Mouse (Mus musculus): ENCODE measurements around the gene Lrrc18. TPM values are rescaled to one million over a fixed set of nuclear protein-coding genes. Genes with fewer than 3 reads are reported as not detected.

Gene Lrrc18
- total RNA-seq (2021) = under 1 TPM; 0.17 to 0.60 TPM
- long read RNA-seq, experiment 1 = 0 reads
- long read RNA-seq, experiment 2 = 0 reads

- no peak for DNase-seq
- intact Hi-C loops (cut with DNase I) = no loop called here
Measured at GRCm38 (mm10) chr14:32991082-32991481, at the start of gene Lrrc18. Gene Lrrc18 (plus strand): TSS chr14:32991382.

DNA sequence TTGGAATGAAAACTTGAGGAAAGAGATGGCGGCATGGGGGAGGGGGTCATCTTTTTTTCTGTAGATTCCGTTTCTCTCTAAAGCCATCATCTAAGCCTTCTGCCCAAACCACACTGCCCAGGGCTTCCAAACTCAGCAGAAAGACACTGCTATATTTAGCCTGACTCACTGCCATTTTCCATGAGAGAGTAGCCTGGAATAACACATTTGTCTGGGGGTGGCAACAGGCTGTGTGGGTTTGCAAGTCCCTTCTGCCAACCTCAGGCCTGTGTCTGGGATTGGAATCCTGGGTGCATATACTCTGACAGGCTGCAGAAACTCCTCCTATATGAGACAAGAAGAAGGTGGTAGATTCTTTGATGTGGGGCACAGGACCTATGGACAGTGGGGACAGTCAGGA is 43.7 kb upstream of the Lrrc18 start:
- no peak for DNase-seq
- intact Hi-C loops (cut with DNase I) = no loop called here

- DNase-seq = peak; percentile 66 to 77
- intact Hi-C loops (cut with DNase I) = loop anchor here (2.0 kb wide), 1 partner anchor 62 kb away; no protein-coding TSS in a partner anchor
Measured at GRCm38 (mm10) chr14:32950312-32951301, 40.6 kb upstream of the Lrrc18 start.

GRCm38 (mm10) chr14:32956486-32956885 is 34.7 kb upstream of the Lrrc18 start:
- intact Hi-C loops (cut with DNase I) = loop anchor here (5.0 kb wide), 1 partner anchor 139 kb away; no protein-coding TSS in a partner anchor
- peak; percentile 67 to 82 for DNase-seq

GRCm38 (mm10) chr14:32958671-32959070 is 32.5 kb upstream of the Lrrc18 start:
- intact Hi-C loops (cut with DNase I) = loop anchor here (5.0 kb wide), 1 partner anchor 141 kb away; no protein-coding TSS in a partner anchor
- DNase-seq = peak; percentile 9 to 16

DNA sequence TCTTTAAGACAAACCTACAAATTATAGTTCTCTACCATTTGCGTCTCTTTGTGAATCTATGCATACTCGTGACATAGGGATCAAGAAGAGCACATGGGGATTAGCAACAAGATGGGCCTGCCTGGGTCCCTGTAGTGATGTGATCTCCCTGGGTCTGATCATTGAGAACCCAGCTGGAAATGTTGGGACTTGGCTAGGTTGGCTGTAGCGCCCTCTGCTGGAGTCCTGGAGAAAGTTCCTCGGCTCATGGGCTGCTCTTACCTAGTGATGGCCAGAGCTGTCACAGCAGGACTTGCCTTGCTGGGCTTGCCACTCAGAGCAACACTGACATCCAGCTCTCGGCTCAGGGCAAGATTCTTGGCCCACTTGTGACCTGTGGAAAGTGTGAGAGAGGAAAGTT is 30.7 kb upstream of the Lrrc18 start:
- DNase-seq = peak; percentile 78 to 82
- intact Hi-C loops (cut with DNase I) = loop anchor here (1.0 to 5.0 kb wide), 3 partner anchors 72 to 348 kb away; no protein-coding TSS in a partner anchor

DNA sequence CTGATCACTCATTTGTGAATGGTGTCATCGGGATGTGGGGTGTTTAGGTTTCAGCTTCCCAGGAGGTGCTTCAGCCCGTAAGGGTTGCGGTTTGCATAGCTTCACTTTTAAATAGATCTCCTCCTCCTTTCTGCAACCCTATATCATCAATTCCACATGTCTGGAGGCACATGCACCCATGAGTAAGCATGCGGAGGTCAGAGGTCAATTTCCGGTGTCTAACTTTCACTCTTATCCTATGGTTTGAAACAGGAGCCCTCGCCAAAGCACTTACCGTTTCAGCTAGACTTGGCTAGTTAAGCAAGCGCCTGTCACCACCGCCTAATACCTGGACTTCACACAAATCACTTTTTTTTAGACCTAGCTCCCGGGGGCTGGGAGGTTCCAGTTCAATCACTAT is 26.4 kb upstream of the Lrrc18 start:
- intact Hi-C loops (cut with DNase I) = loop anchor here (5.0 kb wide), 2 partner anchors 68 to 352 kb away; no protein-coding TSS in a partner anchor
- DNase-seq = no peak

DNA sequence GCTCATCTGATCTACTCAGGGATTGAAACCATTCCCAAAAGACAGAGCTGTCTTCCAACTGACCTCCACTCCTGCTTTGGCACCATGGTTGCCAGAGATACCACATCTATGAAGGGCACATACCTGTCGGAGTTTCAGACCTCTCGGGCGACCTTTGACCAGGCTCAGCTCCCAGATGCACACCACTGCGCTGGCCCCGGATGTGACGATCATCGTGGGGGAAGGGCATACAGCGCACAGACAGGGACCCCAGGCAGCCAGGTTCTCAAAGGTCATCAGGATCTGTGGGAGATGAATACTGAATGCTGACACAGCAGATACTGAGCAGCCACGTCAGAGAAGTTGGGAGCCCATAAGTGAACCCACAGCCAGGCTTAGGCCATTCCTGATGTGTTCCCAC is 20.5 kb upstream of the Lrrc18 start:
- no peak for DNase-seq
- intact Hi-C loops (cut with DNase I) = no loop called here

GRCm38 (mm10) chr14:32984176-32984738 is 6.9 kb upstream of the Lrrc18 start:
- peak; percentile 8 to 11 for DNase-seq

GRCm38 (mm10) chr14:32986659-32987058 is 4.5 kb upstream of the Lrrc18 start:
- intact Hi-C loops (cut with DNase I) = no loop called here
- DNase-seq = no peak

More at GRCm38 (mm10) chr14:32984176-32984738, 6.9 kb upstream of the Lrrc18 start:
- intact Hi-C loops (cut with DNase I) = no loop called here

GRCm38 (mm10) chr14:32994954-32995636 is 3.9 kb downstream of the Lrrc18 start:
- intact Hi-C loops (cut with DNase I) = no loop called here
- DNase-seq = peak; percentile 16

- intact Hi-C loops (cut with DNase I) = no loop called here
- DNase-seq = no peak
Measured at GRCm38 (mm10) chr14:32999511-32999910, 8.3 kb downstream of the Lrrc18 start.

- DNase-seq = no peak
- intact Hi-C loops (cut with DNase I) = no loop called here
Measured at GRCm38 (mm10) chr14:33000112-33000979, 9.2 kb downstream of the Lrrc18 start.

- intact Hi-C loops (cut with DNase I) = no loop called here
- DNase-seq = no peak
Measured at GRCm38 (mm10) chr14:33005114-33005513, 13.9 kb downstream of the Lrrc18 start.

GRCm38 (mm10) chr14:33007638-33008037 is 16.5 kb downstream of the Lrrc18 start:
- peak in 1 of 2 experiments; percentile 23 for DNase-seq
- intact Hi-C loops (cut with DNase I) = no loop called here

GRCm38 (mm10) chr14:33019050-33019449 is 27.9 kb downstream of the Lrrc18 start:
- no peak for DNase-seq
- intact Hi-C loops (cut with DNase I) = no loop called here

GRCm38 (mm10) chr14:33019606-33020005 is 28.4 kb downstream of the Lrrc18 start:
- intact Hi-C loops (cut with DNase I) = no loop called here
- DNase-seq = peak in 1 of 2 experiments; percentile 23

- intact Hi-C loops (cut with DNase I) = loop anchor here (5.0 kb wide), 2 partner anchors 69 to 414 kb away; no protein-coding TSS in a partner anchor
- DNase-seq = no peak
Measured at GRCm38 (mm10) chr14:33030849-33031248, 39.7 kb downstream of the Lrrc18 start.

GRCm38 (mm10) chr14:33033424-33033823 is 42.2 kb downstream of the Lrrc18 start:
- peak; percentile 41 to 60 for DNase-seq
- intact Hi-C loops (cut with DNase I) = loop anchor here (2.0 to 5.0 kb wide), 3 partner anchors 71 to 416 kb away; no protein-coding TSS in a partner anchor

Data from heart, postnatal 14 days (tissue).